ENCODE assay signal across 8 mouse cellular contexts in the genomic region with DNA sequence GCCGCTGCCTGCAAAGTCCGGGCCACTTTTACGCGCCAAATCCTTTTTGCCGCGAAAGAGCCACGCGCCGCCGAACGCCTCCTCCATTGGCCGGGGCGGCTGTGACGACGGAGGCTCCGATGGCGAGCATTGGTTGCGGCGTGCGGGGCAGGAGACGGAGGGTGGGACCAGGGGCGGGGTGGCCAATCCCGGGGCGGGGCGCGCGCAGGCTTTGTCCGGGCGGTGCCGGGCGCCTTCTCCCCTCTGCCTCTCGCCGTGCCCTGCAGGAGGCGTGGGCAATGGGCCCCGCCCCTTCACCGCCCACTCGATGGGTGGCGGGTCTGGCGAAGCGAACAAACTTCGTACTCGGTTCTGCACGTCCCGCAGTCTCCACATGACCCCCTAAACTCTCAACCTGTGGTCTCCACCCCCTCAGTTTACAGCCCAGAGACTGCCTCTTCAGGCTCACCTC. TPM values are rescaled to one million over a fixed set of nuclear protein-coding genes. Genes with fewer than 3 reads are reported as not detected.
DNase-seq lines count a peak whose midpoint lies in the region; ATAC-seq lines count a peak whose summit lies in the region.

A gene (minus strand): TSS at position 57 of the 451 bp plus-strand sequence.

- peak; percentile 96 for ATAC-seq in hindbrain, embryonic 12.5 days (ENCODE audit: low FRiP score)

- H3K4me3 ChIP-seq in hindbrain, embryonic 12.5 days, result peak within 1 kb of the TSS; percentile 94

- H3K4me1 ChIP-seq in hindbrain, embryonic 12.5 days, result peaks cover 51% of the 10 kb centered on the region

- H3K9me3 ChIP-seq in hindbrain, embryonic 12.5 days (replicated peaks), result no peaks in the 10 kb centered on the region

- no peaks in the 10 kb centered on the region for H3K27me3 ChIP-seq in hindbrain, embryonic 12.5 days

- peak within 1 kb of the TSS; percentile 77 for H3K9ac ChIP-seq in hindbrain, embryonic 12.5 days

- DNase-seq in MN1 (ENCODE audit: low spot score), result peak; percentile 98
- peak; percentile 84 for DNase-seq in cerebellum, adult 9-10 months
- peak; percentile 87 to 92 for DNase-seq in frontal cortex, adult 2 months (ENCODE audit: extremely low spot score in 1 of 2, low spot score in 1 of 2)
- DNase-seq in layer of hippocampus, postnatal 14 days (ENCODE audit: low spot score in 2 of 2), result peak; percentile 90 to 95
- DNase-seq in lung, postnatal 14 days, result peak; percentile 95
- peak; percentile 73 for DNase-seq in retina, adult 2 months (ENCODE audit: low read depth, low spot score)
- DNase-seq in thymus, postnatal 36 days, result peak; percentile 93 to 96

- no peaks in the 10 kb centered on the region for H3K36me3 ChIP-seq in hindbrain, embryonic 12.5 days

- peak within 1 kb of the TSS; percentile 89 for H3K27ac ChIP-seq in hindbrain, embryonic 12.5 days

- 0% methylated on average over 33 of the region's 44 CpGs for WGBS in hindbrain, embryonic 12.5 days

- H3K4me2 ChIP-seq in hindbrain, embryonic 12.5 days (replicated peaks), result peak within 1 kb of the TSS; percentile 93

RNA-seq across cellular contexts. Expression of the gene that starts here (rescaled TPM):
- polyA plus RNA-seq in frontal cortex, adult 2 months (2012; rRNA removed), result 10.9 and 11.7 TPM in 2 replicates
- polyA plus RNA-seq in hindbrain, embryonic 12.5 days (2016; fragmentation: Nextera tagmentation; extraction: Ambion mirVana), result 25.0 and 30.7 TPM in 2 replicates
- total RNA-seq in layer of hippocampus, postnatal 14 days (2021), result 1 to 10 TPM; 7.1 to 8.0 TPM

Comparison
In these comparisons a context has a peak if more than half of its experiments do, and no peak if none do; other contexts are left out.
1. Peak in every context shown above with its lines: DNase-seq, ATAC-seq, H3K4me3 ChIP-seq and H3K27ac ChIP-seq.